Mouse (Mus musculus) spleen, adult 18-20 months (tissue): ENCODE data around the gene Nhsl1.

Source experiments
- DNase-seq, 2 experiments: peaks; one replicate each; pipeline ENCODE4 v3.0.0; 2022; ENCODE audit warnings: mixed read lengths in 2 of 2

Gene Nhsl1

GRCm38 (mm10) chr10:18493010-18493894, 174.5 kb downstream of the Nhsl1 start:
- no peak for DNase-seq

GRCm38 (mm10) chr10:18494249-18494648, 175.5 kb downstream of the Nhsl1 start:
- no peak for DNase-seq

- no peak for DNase-seq
Measured at GRCm38 (mm10) chr10:18497066-18497465, 178.3 kb downstream of the Nhsl1 start.

GRCm38 (mm10) chr10:18501997-18502396, 183.2 kb downstream of the Nhsl1 start:
- no peak for DNase-seq

GRCm38 (mm10) chr10:18505690-18506089, 186.9 kb downstream of the Nhsl1 start:
- DNase-seq = no peak

GRCm38 (mm10) chr10:18506501-18506946, 187.7 kb downstream of the Nhsl1 start:
- DNase-seq = no peak

GRCm38 (mm10) chr10:18507869-18508473, 189.2 kb downstream of the Nhsl1 start:
- no peak for DNase-seq

- DNase-seq = no peak
Measured at GRCm38 (mm10) chr10:18508586-18508985, 189.8 kb downstream of the Nhsl1 start.

GRCm38 (mm10) chr10:18510663-18511062, 191.9 kb downstream of the Nhsl1 start:
- no peak for DNase-seq

- no peak for DNase-seq
Measured at GRCm38 (mm10) chr10:18511496-18511895, 192.7 kb downstream of the Nhsl1 start.

- DNase-seq = no peak
Measured at GRCm38 (mm10) chr10:18522556-18522955, 203.8 kb downstream of the Nhsl1 start.

- DNase-seq = no peak
Measured at GRCm38 (mm10) chr10:18525311-18525710, 206.5 kb downstream of the Nhsl1 start.

GRCm38 (mm10) chr10:18525726-18526125, 206.9 kb downstream of the Nhsl1 start:
- DNase-seq = no peak

- DNase-seq = no peak
Measured at GRCm38 (mm10) chr10:18526184-18526850, 207.5 kb downstream of the Nhsl1 start.

GRCm38 (mm10) chr10:18526851-18527675, 208.3 kb downstream of the Nhsl1 start:
- no peak for DNase-seq

GRCm38 (mm10) chr10:18527766-18528165, 209.0 kb downstream of the Nhsl1 start:
- no peak for DNase-seq

GRCm38 (mm10) chr10:18528475-18528874, 209.7 kb downstream of the Nhsl1 start:
- DNase-seq = no peak

- no peak for DNase-seq
Measured at GRCm38 (mm10) chr10:18529177-18529576, 210.4 kb downstream of the Nhsl1 start.

- DNase-seq = no peak
Measured at GRCm38 (mm10) chr10:18530161-18530560, 211.4 kb downstream of the Nhsl1 start.

- no peak for DNase-seq
Measured at GRCm38 (mm10) chr10:18532293-18532692, 213.5 kb downstream of the Nhsl1 start.

- no peak for DNase-seq
Measured at GRCm38 (mm10) chr10:18536889-18537288, 218.1 kb downstream of the Nhsl1 start.

- no peak for DNase-seq
Measured at GRCm38 (mm10) chr10:18545309-18545708, 226.5 kb downstream of the Nhsl1 start.

GRCm38 (mm10) chr10:18545813-18546235, 227.0 kb downstream of the Nhsl1 start, which contains the start of gene Hebp2:
Hebp2 (minus strand) TSS chr10:18546076.
- no peak for DNase-seq
